Mouse (Mus musculus): Measurements from ENCODE around the gene Ptprh.
"Not testable (repeated sequence)": the region's sequence is repeated elsewhere in the genome, so short reads cannot be mapped to it uniquely, and the experiment has no call there.

DNA sequence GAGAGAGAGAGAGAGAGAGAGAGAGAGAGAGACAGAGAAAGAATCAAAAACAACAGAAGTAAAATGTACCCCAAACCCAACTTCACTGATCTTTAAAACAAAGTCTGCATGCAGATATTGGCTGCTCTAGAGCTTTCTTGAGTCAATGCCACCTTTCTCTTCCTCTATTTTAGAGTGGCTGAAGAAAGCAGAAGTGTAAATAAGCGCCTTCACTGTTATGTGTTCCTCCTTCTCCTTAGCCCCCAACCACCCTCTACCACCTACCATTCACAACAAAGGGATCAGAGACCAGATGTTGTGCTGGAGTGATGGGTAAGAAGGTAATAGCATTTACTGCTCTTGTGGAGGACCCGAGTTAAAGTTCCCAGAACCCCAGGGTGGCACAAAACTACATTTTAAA is 31.5 kb downstream of the Ptprh start:
- not testable (repeated sequence) for TF ChIP-seq CTCF, POLR2A (IDR thresholded peaks at IDR 0.05; ENCODE audit: insufficient read depth, low read depth, low read length)
